Mouse (Mus musculus) 3T3-L1 (cell line): ENCODE results near the gene Ifna12.
A peak's percentile ranks its signal among the peaks of the same experiment; 100 is the strongest.
"Not testable (repeated sequence)": the region's sequence is repeated elsewhere in the genome, so short reads cannot be mapped to it uniquely, and the experiment has no call there.

ENCODE experiments used
- DNase-seq: peaks from one replicate; pipeline ENCODE4 v3.0.0-alpha.2; 2015; ENCODE audit warnings: low read depth, low spot score

The Ifna12 gene

GRCm38 (mm10) chr4:88603276-88603675 lies at the start of gene Ifna12:
TSS of gene Ifna12 (minus strand) at chr4:88603376.
- DNase-seq, result no peak

DNA sequence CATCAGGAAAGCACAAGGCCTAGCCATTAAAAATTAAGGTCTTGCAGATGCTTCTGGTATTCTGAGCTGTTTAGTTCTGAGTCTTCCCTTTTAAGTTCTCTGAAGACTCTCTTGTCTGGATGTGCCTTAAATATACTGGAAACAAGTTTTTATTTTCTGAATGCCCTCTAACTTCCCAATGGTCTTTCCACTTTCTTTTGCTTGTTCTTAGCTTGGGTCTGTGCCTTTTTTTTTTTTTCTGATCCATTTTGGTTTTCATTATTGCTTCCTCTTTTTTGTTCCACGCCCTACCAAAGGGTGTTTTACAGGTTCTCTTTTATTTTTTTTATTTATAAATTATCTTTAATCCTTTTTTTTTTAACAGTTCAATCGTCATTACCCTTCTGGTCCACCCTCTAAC lies 41.2 kb upstream of the Ifna12 start, which contains the start of gene Ifna13:
Gene Ifna13 (minus strand): TSS at position 101 of the 400 bp plus-strand sequence.
- DNase-seq, result no peak

GRCm38 (mm10) chr4:88642526-88642925 lies 39.4 kb upstream of the Ifna12 start:
- DNase-seq, result peak; percentile 10

- DNase-seq, result peak; percentile 99
Measured at GRCm38 (mm10) chr4:88641077-88641831, 38.1 kb upstream of the Ifna12 start.

GRCm38 (mm10) chr4:88640704-88641076 lies 37.5 kb upstream of the Ifna12 start:
- no peak for DNase-seq

GRCm38 (mm10) chr4:88634311-88634710 lies 31.1 kb upstream of the Ifna12 start, which contains the start of gene C87499:
TSS of gene C87499 (minus strand) at chr4:88634411.
- no peak for DNase-seq

- no peak for DNase-seq
Measured at GRCm38 (mm10) chr4:88592285-88592684, 10.9 kb downstream of the Ifna12 start, which contains the start of gene Ifna9. TSS of gene Ifna9 (minus strand) at chr4:88592385.

- no peak for DNase-seq
Measured at GRCm38 (mm10) chr4:88571698-88572097, 31.5 kb downstream of the Ifna12 start, which contains the start of gene Ifna14. TSS of gene Ifna14 (minus strand) at chr4:88571798.

- no peak for DNase-seq
Measured at GRCm38 (mm10) chr4:88561791-88562190, 41.4 kb downstream of the Ifna12 start.

DNA sequence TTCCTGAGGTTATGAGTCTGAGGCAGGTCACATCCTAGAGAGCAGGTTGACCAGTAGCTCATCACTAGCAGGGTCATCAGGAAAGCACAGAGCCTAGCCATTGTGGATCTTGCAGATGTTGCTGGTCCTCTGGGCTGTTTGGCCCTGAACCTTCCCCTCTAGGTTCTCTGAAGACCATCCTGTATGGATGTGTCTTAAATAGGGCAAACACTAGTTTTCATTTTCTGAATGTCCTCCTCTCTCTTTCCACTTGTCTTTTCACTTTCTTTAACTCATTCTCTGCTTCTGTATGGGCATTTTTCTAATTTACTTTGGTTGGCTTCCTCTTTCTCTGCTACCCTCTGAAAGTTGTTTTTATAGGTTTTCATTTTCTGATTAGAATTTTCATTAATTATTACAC lies 45.0 kb downstream of the Ifna12 start, which contains the start of gene Ifna15:
Gene Ifna15 (minus strand): TSS at position 101 of the 400 bp plus-strand sequence.
- DNase-seq, result not testable (repeated sequence)
